Mouse (Mus musculus) testis, adult 2 months (tissue): ENCODE data around the gene Dlg5.

Experiments used
- CTCF ChIP-seq: fragments of 200-500 bp; IDR thresholded peaks from 2 replicates; pipeline ENCODE4 v1.5.1; 2012; ENCODE audit warnings: low read depth, mild to moderate bottlenecking, inconsistent platforms, low read length, moderate library complexity; ENCODE audit not compliant: control insufficient read depth, insufficient read depth, insufficient replicate concordance
- POLR2A ChIP-seq: fragments of 200-500 bp; IDR thresholded peaks from 2 replicates; pipeline ENCODE4 v1.6.1; 2012; ENCODE audit warnings: low read depth, mild to moderate bottlenecking, inconsistent platforms, low read length, moderate library complexity; ENCODE audit not compliant: control insufficient read depth

- TF ChIP-seq CTCF (no peak), POLR2A (no peak)
Observed at GRCm38 (mm10) chr14:24205281-24205871, 40.3 kb downstream of the Dlg5 start.
